Mouse (Mus musculus) activated CD4-positive, CD25-positive, alpha-beta regulatory T cell, adult 4 months (primary cell): ENCODE measurements around the gene Ssc4d. TPM values are rescaled to one million over a fixed set of nuclear protein-coding genes. Genes with fewer than 3 reads are reported as not detected.

Experiments
- ATAC-seq: one replicate; pipeline ENCODE4 v1.8.0; 2017
- polyA plus RNA-seq, 2 experiments: library from polyadenylated mRNA; unstranded; fragments of 100-300 nt; shearing (Covaris generic); gene quantifications; one replicate each; pipeline ENCODE4 v1.2.1; 2017

Ssc4d gene
- polyA plus RNA-seq, 2 experiments from 2014 or later, result 1.7 to 2.4 TPM

GRCm38 (mm10) chr5:135935641-135936190 lies 38.6 kb downstream of the Ssc4d start:
- ATAC-seq, result no peak

- ATAC-seq, result no peak
Measured at GRCm38 (mm10) chr5:135935176-135935523, 39.2 kb downstream of the Ssc4d start.

GRCm38 (mm10) chr5:135934481-135935175 lies 39.7 kb downstream of the Ssc4d start, which contains the start of gene Ywhag:
Gene Ywhag (minus strand): TSS chr5:135934616.
- peak; percentile 92 for ATAC-seq

GRCm38 (mm10) chr5:135933900-135934441 lies 40.4 kb downstream of the Ssc4d start:
- ATAC-seq, result peak; percentile 30

- no peak for ATAC-seq
Measured at GRCm38 (mm10) chr5:135933222-135933899, 41.0 kb downstream of the Ssc4d start.

- no peak for ATAC-seq
Measured at GRCm38 (mm10) chr5:135932359-135932758, 42.0 kb downstream of the Ssc4d start.

- no peak for ATAC-seq
Measured at GRCm38 (mm10) chr5:135931526-135931925, 42.8 kb downstream of the Ssc4d start.

- no peak for ATAC-seq
Measured at GRCm38 (mm10) chr5:135929685-135930424, 44.5 kb downstream of the Ssc4d start.

GRCm38 (mm10) chr5:135923901-135924300 lies 50.4 kb downstream of the Ssc4d start:
- ATAC-seq, result no peak

GRCm38 (mm10) chr5:135919902-135920301 lies 54.4 kb downstream of the Ssc4d start:
- no peak for ATAC-seq

GRCm38 (mm10) chr5:135918593-135918992 lies 55.7 kb downstream of the Ssc4d start:
- ATAC-seq, result no peak

GRCm38 (mm10) chr5:135918059-135918437 lies 56.3 kb downstream of the Ssc4d start:
- no peak for ATAC-seq

- ATAC-seq, result no peak
Measured at GRCm38 (mm10) chr5:135917327-135918058, 56.8 kb downstream of the Ssc4d start.

GRCm38 (mm10) chr5:135916601-135917000 lies 57.7 kb downstream of the Ssc4d start:
- ATAC-seq, result no peak

- ATAC-seq, result no peak
Measured at GRCm38 (mm10) chr5:135916051-135916565, 58.2 kb downstream of the Ssc4d start.

GRCm38 (mm10) chr5:135914156-135914555 lies 60.2 kb downstream of the Ssc4d start:
- no peak for ATAC-seq

GRCm38 (mm10) chr5:135913201-135913600 lies 61.1 kb downstream of the Ssc4d start:
- ATAC-seq, result peak; percentile 92

GRCm38 (mm10) chr5:135911633-135912220 lies 62.6 kb downstream of the Ssc4d start:
- ATAC-seq, result no peak

- no peak for ATAC-seq
Measured at GRCm38 (mm10) chr5:135910813-135911212, 63.5 kb downstream of the Ssc4d start.
